Mouse (Mus musculus): ENCODE measurements around the gene Naa15.

- TF ChIP-seq MAX (IDR thresholded peaks at IDR 0.05; ENCODE audit: low read length), result no peak
- TF ChIP-seq TCF12 (IDR thresholded peaks at IDR 0.05; ENCODE audit: low read depth, low read length), result no peak
- TF ChIP-seq CTCF (conservative IDR thresholded peaks at IDR 0.05 in 1 of 2, IDR thresholded peaks at IDR 0.05 in 1 of 2; ENCODE audit: low read depth in 2 of 2, low read length in 2 of 2), result no peak
- TF ChIP-seq POLR2AphosphoS2 (IDR thresholded peaks at IDR 0.05; ENCODE audit: low read depth, low read length), result no peak
- no peak for TF ChIP-seq ELF1 (IDR thresholded peaks at IDR 0.05; ENCODE audit: low read depth, low read length)
- TF ChIP-seq EP300 (IDR thresholded peaks at IDR 0.05; ENCODE audit: low read length), result no peak
- no peak for TF ChIP-seq USF2 (conservative IDR thresholded peaks at IDR 0.05; ENCODE audit: low read depth, low read length)
- TF ChIP-seq E2F4 (IDR thresholded peaks at IDR 0.05; ENCODE audit: insufficient replicate concordance, low read depth, low read length), result no peak
These were observed 84.9 kb downstream of the Naa15 start for GRCm38 (mm10) chr3:51499876-51500275.

All from CH12.LX (cell line).